Mouse (Mus musculus) E14TG2a.4 (cell line): Measurements from ENCODE around the gene Ppp2r5a.

ENCODE experiments used
- CTCF ChIP-seq: conservative IDR thresholded peaks from 2 replicates; pipeline ENCODE4 v1.5.1; 2014; ENCODE audit warnings: low read length
- NANOG ChIP-seq: IDR thresholded peaks from 2 replicates; pipeline ENCODE4 v1.6.1; 2014; ENCODE audit warnings: borderline replicate concordance, low read length, mixed read lengths

GRCm38 (mm10) chr1:191348592-191348991 is 54.5 kb downstream of the Ppp2r5a start:
- TF ChIP-seq CTCF (no peak), NANOG (no peak)
